Mouse (Mus musculus): ENCODE data around the gene Grin2c. TPM values are rescaled to one million over a fixed set of nuclear protein-coding genes. Genes with fewer than 3 reads are reported as not detected.

Grin2c gene
- polyA plus RNA-seq (2012; rRNA removed): 0.04 TPM in 2 replicates

GRCm38 (mm10) chr11:115267061-115267883, at the start of gene Grin2c:
Grin2c (minus strand) TSS chr11:115267243.
- DNase-seq (ENCODE audit: low read depth, low spot score): no peak
- whole genome bisulfite sequencing: 11% methylated on average over 50 of the region's 50 CpGs

GRCm38 (mm10) chr11:115314249-115314648, 47.2 kb upstream of the Grin2c start:
- no peak for DNase-seq (ENCODE audit: low read depth, low spot score)
- 22% methylated on average over 2 of the region's 2 CpGs for WGBS

GRCm38 (mm10) chr11:115308781-115309180, 41.7 kb upstream of the Grin2c start:
- no peak for DNase-seq (ENCODE audit: low read depth, low spot score)
- 20% methylated on average over 1 of the region's 1 CpGs for WGBS

- DNase-seq (ENCODE audit: low read depth, low spot score): no peak
- 36% methylated on average over 8 of the region's 8 CpGs for WGBS
Observed at GRCm38 (mm10) chr11:115306863-115307262, 39.8 kb upstream of the Grin2c start, which contains the start of gene Otop2. Otop2 (plus strand) TSS chr11:115307163.

- 37% methylated on average over 8 of the region's 8 CpGs for WGBS
- DNase-seq (ENCODE audit: low read depth, low spot score): no peak
Observed at GRCm38 (mm10) chr11:115303167-115303566, 36.1 kb upstream of the Grin2c start.

- WGBS: 69% methylated on average over 2 of the region's 2 CpGs
Observed at GRCm38 (mm10) chr11:115301351-115301750, 34.3 kb upstream of the Grin2c start.

GRCm38 (mm10) chr11:115300745-115301144, 33.7 kb upstream of the Grin2c start:
- WGBS: 82% methylated on average over 4 of the region's 4 CpGs
- DNase-seq (ENCODE audit: low read depth, low spot score): no peak

More at GRCm38 (mm10) chr11:115301351-115301750, 34.3 kb upstream of the Grin2c start:
- DNase-seq (ENCODE audit: low read depth, low spot score): no peak

GRCm38 (mm10) chr11:115298160-115298559, 31.1 kb upstream of the Grin2c start:
- 80% methylated on average over 8 of the region's 8 CpGs for WGBS
- DNase-seq (ENCODE audit: low read depth, low spot score): no peak

- WGBS: 1% methylated on average over 44 of the region's 44 CpGs
- no peak for DNase-seq (ENCODE audit: low read depth, low spot score)
Observed at GRCm38 (mm10) chr11:115297214-115297826, 30.3 kb upstream of the Grin2c start, which contains the start of gene Fads6. Fads6 (minus strand) TSS chr11:115297663.

GRCm38 (mm10) chr11:115296471-115297210, 29.6 kb upstream of the Grin2c start:
- 35% methylated on average over 21 of the region's 21 CpGs for WGBS
- DNase-seq (ENCODE audit: low read depth, low spot score): no peak

GRCm38 (mm10) chr11:115295939-115296338, 28.9 kb upstream of the Grin2c start:
- WGBS: 87% methylated on average over 11 of the region's 11 CpGs

GRCm38 (mm10) chr11:115292631-115293375, 25.8 kb upstream of the Grin2c start:
- no peak for DNase-seq (ENCODE audit: low read depth, low spot score)
- 52% methylated on average over 14 of the region's 14 CpGs for WGBS

More at GRCm38 (mm10) chr11:115295939-115296338, 28.9 kb upstream of the Grin2c start:
- no peak for DNase-seq (ENCODE audit: low read depth, low spot score)

GRCm38 (mm10) chr11:115291503-115291902, 24.5 kb upstream of the Grin2c start:
- DNase-seq (ENCODE audit: low read depth, low spot score): no peak
- 81% methylated on average over 10 of the region's 10 CpGs for WGBS

GRCm38 (mm10) chr11:115290919-115291318, 23.9 kb upstream of the Grin2c start:
- no peak for DNase-seq (ENCODE audit: low read depth, low spot score)

GRCm38 (mm10) chr11:115290314-115290713, 23.3 kb upstream of the Grin2c start:
- no peak for DNase-seq (ENCODE audit: low read depth, low spot score)
- WGBS: 91% methylated on average over 1 of the region's 1 CpGs

More at GRCm38 (mm10) chr11:115290919-115291318, 23.9 kb upstream of the Grin2c start:
- WGBS: 34% methylated on average over 6 of the region's 6 CpGs

GRCm38 (mm10) chr11:115289885-115290284, 22.8 kb upstream of the Grin2c start:
- no peak for DNase-seq (ENCODE audit: low read depth, low spot score)
- 73% methylated on average over 8 of the region's 8 CpGs for WGBS

- WGBS: 78% methylated on average over 2 of the region's 2 CpGs
- no peak for DNase-seq (ENCODE audit: low read depth, low spot score)
Observed at GRCm38 (mm10) chr11:115288305-115288704, 21.3 kb upstream of the Grin2c start.

GRCm38 (mm10) chr11:115287386-115287785, 20.3 kb upstream of the Grin2c start:
- no peak for DNase-seq (ENCODE audit: low read depth, low spot score)

More at GRCm38 (mm10) chr11:115287386-115287785, 20.3 kb upstream of the Grin2c start:
- WGBS: 83% methylated on average over 5 of the region's 5 CpGs
